Mouse (Mus musculus): Measurements from ENCODE around the gene Pgm2l1. TPM values are rescaled to one million over a fixed set of nuclear protein-coding genes. Genes with fewer than 3 reads are reported as not detected.
"Not testable (repeated sequence)": the region's sequence is repeated elsewhere in the genome, so short reads cannot be mapped to it uniquely, and the experiment has no call there.

Gene Pgm2l1
- total and polyA plus RNA-seq, 3 experiments, result 21.6 to 22.6 (median 22.5) TPM

DNA sequence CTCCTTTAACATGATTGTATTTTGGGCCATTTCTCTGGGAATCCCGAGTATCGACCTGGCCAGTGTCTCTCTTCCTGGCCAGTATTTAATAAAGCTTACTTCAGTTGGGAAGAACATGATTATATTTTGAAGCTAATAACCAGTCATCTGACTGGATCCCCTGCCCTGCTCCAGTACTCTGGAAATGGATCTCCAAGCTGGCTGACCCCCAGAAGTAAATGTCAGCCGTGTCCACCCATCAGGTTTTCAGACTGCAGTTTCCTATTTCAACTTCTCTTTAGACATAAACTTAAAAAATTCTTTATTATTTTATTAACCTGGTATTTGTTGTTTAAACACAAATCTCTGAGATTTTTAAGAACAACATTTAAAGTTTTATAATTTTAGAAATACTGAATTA lies 18.0 kb downstream of the Pgm2l1 start:
- Histone ChIP-seq H3K4me1 (ENCODE audit: insufficient read depth, low read depth, low read length) (no peaks in the 10 kb centered on the region), H3K9me3 (replicated peaks) (no peaks in the 10 kb centered on the region), H3K36me3 (replicated peaks) (peaks cover 5% of the 10 kb centered on the region), H3K27me3 (ENCODE audit: insufficient read depth, low read length) (no peaks in the 10 kb centered on the region), H3K4me3 (ENCODE audit: low read depth, low read length) (no peak overlapping the region)
- DNase-seq (ENCODE audit: low spot score), result no peak
- no peak for TF ChIP-seq CTCF (IDR thresholded peaks at IDR 0.05; ENCODE audit: low read depth, low read length)
- no peak for TF ChIP-seq POLR2AphosphoS5 (IDR thresholded peaks at IDR 0.05; ENCODE audit: insufficient replicate concordance, low read depth, low read length)
- TF ChIP-seq GATA1 (IDR thresholded peaks at IDR 0.05; ENCODE audit: borderline replicate concordance, low read length), result no peak
- no peak for TF ChIP-seq GATA2 (IDR thresholded peaks at IDR 0.05; ENCODE audit: borderline replicate concordance, low read depth, low read length)
- TF ChIP-seq TAL1 (conservative IDR thresholded peaks at IDR 0.05; ENCODE audit: low read depth, low read length), result no peak
- ATAC-seq (ENCODE audit: extremely low read depth, insufficient number of reproducible peaks, low FRiP score, poor library complexity, severe bottlenecking), result no peak

DNA sequence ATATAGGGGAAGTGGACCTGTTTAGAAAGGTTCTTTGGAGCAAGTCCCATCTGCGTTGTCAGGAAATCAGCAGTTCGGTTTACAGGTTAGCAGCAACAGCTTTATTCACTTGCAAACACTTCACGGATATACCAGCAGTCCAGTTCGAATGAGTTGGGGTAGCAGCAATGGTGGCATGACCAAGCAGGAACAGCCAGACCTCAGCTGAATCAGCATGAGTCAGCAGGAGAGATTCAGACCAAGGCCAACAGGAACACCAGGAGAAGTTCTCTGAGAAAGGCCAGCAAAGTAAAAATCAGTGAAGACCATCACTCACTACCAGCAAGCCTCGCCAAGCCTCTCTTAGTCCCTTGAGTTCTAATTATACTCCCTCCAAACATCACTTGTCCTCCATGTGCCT lies 23.5 kb downstream of the Pgm2l1 start:
- DNase-seq (ENCODE audit: low spot score) (no peak), ATAC-seq (ENCODE audit: extremely low read depth, insufficient number of reproducible peaks, low FRiP score, poor library complexity, severe bottlenecking) (no peak)
- TF ChIP-seq GATA2 (IDR thresholded peaks at IDR 0.05; ENCODE audit: borderline replicate concordance, low read depth, low read length), result no peak
- TF ChIP-seq GATA1 (IDR thresholded peaks at IDR 0.05; ENCODE audit: borderline replicate concordance, low read length), result no peak
- no peak for TF ChIP-seq POLR2AphosphoS5 (IDR thresholded peaks at IDR 0.05; ENCODE audit: insufficient replicate concordance, low read depth, low read length)
- no peak for TF ChIP-seq CTCF (IDR thresholded peaks at IDR 0.05; ENCODE audit: low read depth, low read length)
- no peak for TF ChIP-seq TAL1 (conservative IDR thresholded peaks at IDR 0.05; ENCODE audit: low read depth, low read length)
- peaks cover 5% of the 10 kb centered on the region for H3K4me1 ChIP-seq (ENCODE audit: insufficient read depth, low read depth, low read length)
- no peaks in the 10 kb centered on the region for H3K27me3 ChIP-seq (ENCODE audit: insufficient read depth, low read length)
- peaks cover 21% of the 10 kb centered on the region for H3K36me3 ChIP-seq (replicated peaks)
- H3K9me3 ChIP-seq (replicated peaks), result no peaks in the 10 kb centered on the region
- H3K4me3 ChIP-seq (ENCODE audit: low read depth, low read length), result no peak overlapping the region

DNA sequence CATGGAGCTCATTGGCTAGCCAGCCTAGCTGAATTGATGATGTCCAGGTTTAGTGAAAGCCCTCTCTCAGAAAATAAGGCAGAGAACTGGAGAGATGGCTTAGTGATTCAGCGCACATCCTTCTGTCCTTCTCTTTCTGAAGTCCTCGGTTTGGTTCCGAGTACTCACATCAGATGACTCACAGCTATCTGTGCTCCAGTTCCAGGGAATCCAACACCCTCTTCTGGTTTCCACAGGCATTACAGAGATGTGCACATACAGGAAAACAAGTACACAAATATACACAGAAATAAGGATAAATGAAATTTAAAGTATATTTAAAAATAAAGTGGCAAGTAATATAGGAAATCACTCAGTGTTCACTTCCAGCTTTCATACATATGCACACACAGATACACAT lies 35.2 kb downstream of the Pgm2l1 start:
- Histone ChIP-seq H3K36me3 (replicated peaks) (peaks cover 25% of the 10 kb centered on the region), H3K4me1 (ENCODE audit: insufficient read depth, low read depth, low read length) (no peaks in the 10 kb centered on the region), H3K9me3 (replicated peaks) (no peaks in the 10 kb centered on the region), H3K4me3 (ENCODE audit: low read depth, low read length) (no peak overlapping the region), H3K27me3 (ENCODE audit: insufficient read depth, low read length) (no peaks in the 10 kb centered on the region)
- DNase-seq (ENCODE audit: low spot score), result no peak
- no peak for TF ChIP-seq TAL1 (conservative IDR thresholded peaks at IDR 0.05; ENCODE audit: low read depth, low read length)
- no peak for ATAC-seq (ENCODE audit: extremely low read depth, insufficient number of reproducible peaks, low FRiP score, poor library complexity, severe bottlenecking)

DNA sequence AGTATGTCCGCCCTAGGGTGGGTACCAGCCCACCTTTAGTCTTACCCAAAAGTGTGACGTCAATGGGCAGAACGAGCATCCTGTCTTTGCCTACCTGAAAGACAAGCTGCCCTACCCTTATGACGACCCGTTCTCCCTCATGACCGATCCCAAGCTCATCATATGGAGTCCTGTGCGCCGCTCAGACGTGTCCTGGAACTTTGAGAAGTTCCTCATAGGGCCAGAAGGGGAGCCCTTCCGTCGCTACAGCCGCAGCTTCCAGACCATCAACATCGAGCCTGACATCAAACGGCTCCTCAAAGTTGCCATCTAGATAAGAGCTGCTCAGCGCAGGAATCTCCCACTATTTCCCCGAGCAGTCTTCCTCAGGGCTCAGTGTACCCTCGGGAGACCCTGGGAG lies 37.7 kb downstream of the Pgm2l1 start:
- ATAC-seq (ENCODE audit: extremely low read depth, insufficient number of reproducible peaks, low FRiP score, poor library complexity, severe bottlenecking); H3K4me3 ChIP-seq (ENCODE audit: low read depth, low read length); DNase-seq (ENCODE audit: low spot score); H3K27me3 ChIP-seq (ENCODE audit: insufficient read depth, low read length); H3K4me1 ChIP-seq (ENCODE audit: insufficient read depth, low read depth, low read length); H3K9me3 ChIP-seq (replicated peaks): not testable (repeated sequence)
- H3K36me3 ChIP-seq (replicated peaks), result peaks cover 31% of the 10 kb centered on the region

DNA sequence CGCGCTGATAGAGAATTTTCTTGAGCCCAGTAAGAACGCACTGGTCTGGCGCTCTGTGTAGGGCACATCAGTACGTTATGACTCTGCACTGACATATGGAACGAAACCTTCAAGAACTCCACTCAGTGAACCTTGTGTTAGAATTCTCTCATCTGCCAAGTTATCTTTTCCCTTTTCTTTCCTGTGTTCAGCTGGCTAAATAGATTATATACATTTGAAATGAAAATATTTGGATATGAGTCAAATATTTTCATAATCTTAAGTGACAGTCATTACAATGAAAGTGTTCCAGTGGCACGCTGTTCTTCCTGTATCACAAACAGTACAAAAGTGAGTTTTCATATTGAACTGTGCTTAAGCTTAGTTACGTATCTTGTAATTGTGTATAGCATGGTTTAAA lies 45.2 kb downstream of the Pgm2l1 start:
- H3K4me3 ChIP-seq (ENCODE audit: low read depth, low read length), result no peak overlapping the region
- no peaks in the 10 kb centered on the region for H3K9me3 ChIP-seq (replicated peaks)
- ATAC-seq (ENCODE audit: extremely low read depth, insufficient number of reproducible peaks, low FRiP score, poor library complexity, severe bottlenecking) (no peak), DNase-seq (ENCODE audit: low spot score) (no peak)
- H3K36me3 ChIP-seq (replicated peaks), result peaks cover 8% of the 10 kb centered on the region
- H3K4me1 ChIP-seq (ENCODE audit: insufficient read depth, low read depth, low read length), result no peaks in the 10 kb centered on the region
- H3K27me3 ChIP-seq (ENCODE audit: insufficient read depth, low read length), result no peaks in the 10 kb centered on the region
- TF ChIP-seq CTCF (IDR thresholded peaks at IDR 0.05; ENCODE audit: low read depth, low read length), result no peak
- TF ChIP-seq GATA1 (IDR thresholded peaks at IDR 0.05; ENCODE audit: borderline replicate concordance, low read length), result no peak
- no peak for TF ChIP-seq GATA2 (IDR thresholded peaks at IDR 0.05; ENCODE audit: borderline replicate concordance, low read depth, low read length)
- TF ChIP-seq TAL1 (conservative IDR thresholded peaks at IDR 0.05; ENCODE audit: low read depth, low read length), result no peak
- TF ChIP-seq POLR2AphosphoS5 (IDR thresholded peaks at IDR 0.05; ENCODE audit: insufficient replicate concordance, low read depth, low read length), result no peak

DNA sequence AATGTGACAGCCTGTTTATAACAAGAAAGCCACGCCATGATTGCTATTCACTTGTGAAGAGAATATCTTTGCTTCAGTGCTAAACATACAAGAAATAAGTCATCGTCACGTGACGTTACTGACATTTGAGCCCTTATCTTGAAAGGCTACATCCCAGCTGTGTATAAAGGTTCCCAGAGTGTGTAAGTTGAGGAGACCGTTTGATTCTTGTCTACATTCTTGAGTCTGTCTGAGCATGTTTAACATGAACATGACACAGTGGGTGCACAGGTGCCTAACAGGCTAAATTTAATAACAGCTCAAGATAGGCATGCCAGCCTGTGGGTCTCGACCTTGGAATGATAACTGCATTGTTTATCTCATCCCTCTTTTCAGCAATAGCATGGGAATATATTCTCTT lies 47.3 kb downstream of the Pgm2l1 start:
- no peak for TF ChIP-seq POLR2AphosphoS5 (IDR thresholded peaks at IDR 0.05; ENCODE audit: insufficient replicate concordance, low read depth, low read length)
- TF ChIP-seq GATA1 (IDR thresholded peaks at IDR 0.05; ENCODE audit: borderline replicate concordance, low read length), result no peak
- no peak for TF ChIP-seq TAL1 (conservative IDR thresholded peaks at IDR 0.05; ENCODE audit: low read depth, low read length)
- TF ChIP-seq GATA2 (IDR thresholded peaks at IDR 0.05; ENCODE audit: borderline replicate concordance, low read depth, low read length), result no peak
- no peak for TF ChIP-seq CTCF (IDR thresholded peaks at IDR 0.05; ENCODE audit: low read depth, low read length)
- Histone ChIP-seq H3K27me3 (ENCODE audit: insufficient read depth, low read length) (no peaks in the 10 kb centered on the region), H3K9me3 (replicated peaks) (no peaks in the 10 kb centered on the region), H3K4me1 (ENCODE audit: insufficient read depth, low read depth, low read length) (no peaks in the 10 kb centered on the region), H3K4me3 (ENCODE audit: low read depth, low read length) (no peak overlapping the region), H3K36me3 (replicated peaks) (peaks cover 2% of the 10 kb centered on the region)
- DNase-seq (ENCODE audit: low spot score) (no peak), ATAC-seq (ENCODE audit: extremely low read depth, insufficient number of reproducible peaks, low FRiP score, poor library complexity, severe bottlenecking) (no peak)

DNA sequence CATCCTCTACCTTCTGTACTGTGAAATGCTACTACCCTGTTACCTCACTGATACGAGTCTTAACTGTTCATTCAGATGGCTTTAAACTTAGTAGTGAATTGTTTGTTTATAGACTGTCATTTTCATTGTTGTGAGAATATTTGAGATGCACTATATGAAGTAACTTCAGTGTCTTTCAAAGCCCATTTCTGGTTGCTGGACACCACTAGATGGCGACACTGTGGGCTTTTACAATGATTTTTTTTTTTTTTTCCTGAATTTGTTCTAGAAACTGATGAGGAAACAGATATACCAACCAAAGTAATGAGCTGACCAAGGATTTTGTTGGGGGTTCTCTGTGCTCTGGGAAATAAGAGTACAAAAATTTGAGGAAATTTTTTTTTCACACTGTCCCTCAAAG lies 49.2 kb downstream of the Pgm2l1 start:
- Histone ChIP-seq H3K4me1 (ENCODE audit: insufficient read depth, low read depth, low read length) (no peaks in the 10 kb centered on the region), H3K4me3 (ENCODE audit: low read depth, low read length) (no peak overlapping the region), H3K27me3 (ENCODE audit: insufficient read depth, low read length) (0 out of 2 replicates have a peak, but pooled peaks cover 3% of the 10 kb centered on the region), H3K9me3 (replicated peaks) (no peaks in the 10 kb centered on the region), H3K36me3 (replicated peaks) (peaks cover 2% of the 10 kb centered on the region)
- TF ChIP-seq CTCF (IDR thresholded peaks at IDR 0.05; ENCODE audit: low read depth, low read length), result peak; percentile 28; the same call in 1 of the 2 replicates
- TF ChIP-seq POLR2AphosphoS5 (IDR thresholded peaks at IDR 0.05; ENCODE audit: insufficient replicate concordance, low read depth, low read length), result no peak
- no peak for DNase-seq (ENCODE audit: low spot score)
- ATAC-seq (ENCODE audit: extremely low read depth, insufficient number of reproducible peaks, low FRiP score, poor library complexity, severe bottlenecking), result no peak
